In the genomic region with DNA sequence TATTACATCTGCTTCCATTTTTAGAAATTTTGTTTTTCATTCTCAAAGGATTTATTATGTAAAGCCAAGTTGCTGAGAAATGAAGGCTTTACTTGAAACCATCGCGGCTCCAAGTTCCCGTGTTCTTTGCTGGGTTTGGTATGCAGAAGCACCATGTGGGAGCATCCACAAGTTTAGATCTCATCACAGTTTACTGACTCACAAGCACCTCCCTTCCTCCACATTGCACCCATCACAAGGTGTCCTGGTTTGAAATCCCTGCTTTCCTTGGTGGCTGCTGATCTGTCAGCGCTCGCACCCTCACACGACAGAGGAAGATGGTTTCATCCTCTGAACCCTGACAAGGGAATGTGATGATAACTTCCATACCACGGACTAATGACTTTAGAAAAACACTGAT, we compare ENCODE assay signal across 25 mouse cellular contexts.
"Had no signal": no experiment of that assay in that cellular context is flagged by ENCODE, and none has a peak within 500 bp of the region (broad histone marks: within the 10 kb centered on the region; RNA-seq: fewer than 3 reads in every experiment).

No protein-coding gene starts in this region.

- H3K4me2 ChIP-seq: heart, embryonic 11.5 days; heart, embryonic 13.5 days; heart, embryonic 15.5 days; hindbrain, embryonic 13.5 days; hindbrain, embryonic 15.5 days; kidney, embryonic 15.5 days; limb, embryonic 13.5 days; limb, embryonic 15.5 days had no signal

- H3K4me3 ChIP-seq: heart, adult 2 months; heart, embryonic 13.5 days; heart, embryonic 15.5 days; hindbrain, embryonic 13.5 days; hindbrain, embryonic 15.5 days; kidney, embryonic 15.5 days; limb, embryonic 13.5 days; limb, embryonic 15.5 days had no signal

- H3K27ac ChIP-seq: heart, adult 2 months; heart, embryonic 13.5 days; heart, embryonic 15.5 days; hindbrain, embryonic 13.5 days; hindbrain, embryonic 15.5 days; hindbrain, postnatal 0 days; kidney, embryonic 15.5 days; kidney, postnatal 0 days; limb, embryonic 13.5 days; limb, embryonic 15.5 days had no signal

- H3K9me3 ChIP-seq: heart, embryonic 15.5 days; hindbrain, embryonic 13.5 days; hindbrain, embryonic 15.5 days; kidney, embryonic 15.5 days had no signal

- H3K36me3 ChIP-seq: hindbrain, embryonic 13.5 days; hindbrain, embryonic 15.5 days had no signal

- H3K27me3 ChIP-seq: heart, embryonic 13.5 days; heart, embryonic 15.5 days; hindbrain, embryonic 13.5 days; hindbrain, embryonic 15.5 days; kidney, embryonic 15.5 days; limb, embryonic 13.5 days; limb, embryonic 15.5 days had no signal

- H3K4me1 ChIP-seq: hindbrain, embryonic 13.5 days; hindbrain, embryonic 15.5 days; kidney, embryonic 15.5 days; limb, embryonic 13.5 days had no signal

- H3K9ac ChIP-seq: heart, embryonic 13.5 days; heart, embryonic 15.5 days; hindbrain, embryonic 13.5 days; hindbrain, embryonic 15.5 days; kidney, embryonic 15.5 days; limb, embryonic 13.5 days; limb, embryonic 15.5 days had no signal

- DNase-seq: gastrocnemius, postnatal 14 days; gastrocnemius, postnatal 36 days; heart, adult 11 months; heart, adult 2 months; heart, postnatal 14 days; heart, postnatal 36 days; kidney, adult 11 months; kidney, adult 2 months; kidney, adult 9 months; kidney, postnatal 14 days; kidney, postnatal 36 days; layer of hippocampus, adult 9-11 months; layer of hippocampus, postnatal 36 days; left cerebral cortex, postnatal 4 days had no signal

- ATAC-seq: hindbrain, postnatal 0 days; intestine, embryonic 16.5 days had no signal
